Mouse (Mus musculus): ENCODE data around the gene Birc5. TPM values are rescaled to one million over a fixed set of nuclear protein-coding genes. Genes with fewer than 3 reads are reported as not detected.
A peak's percentile ranks its signal among the peaks of the same experiment; 100 is the strongest.
"Not testable (repeated sequence)": the region's sequence is repeated elsewhere in the genome, so short reads cannot be mapped to it uniquely, and the experiment has no call there.

Gene Birc5
- polyA plus RNA-seq, 1 experiment from 2014 or later, result 480 TPM

DNA sequence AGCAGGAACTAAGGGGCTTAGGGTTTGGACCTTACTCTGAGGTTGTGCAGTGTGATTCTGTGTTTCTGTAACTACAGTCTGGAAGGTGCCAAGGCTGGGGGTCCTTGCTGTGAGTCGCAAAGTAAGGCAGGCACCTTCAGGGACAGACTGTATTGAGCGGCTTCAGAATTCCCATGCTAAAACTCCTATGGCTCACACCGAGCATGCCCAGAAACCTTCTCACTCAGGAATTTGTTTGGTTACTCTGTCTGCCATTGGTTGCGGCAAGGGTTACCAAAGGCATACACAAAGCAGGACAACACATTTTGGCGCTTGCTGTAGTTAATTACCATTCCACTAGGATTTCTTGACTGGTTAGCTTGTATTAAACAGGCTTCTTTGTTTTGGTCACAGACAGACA is 22.9 kb upstream of the Birc5 start:
- DNase-seq (ENCODE audit: low spot score), result no peak

GRCm38 (mm10) chr11:117826916-117827315 is 22.1 kb upstream of the Birc5 start:
- DNase-seq (ENCODE audit: low spot score), result peak; percentile 49

DNA sequence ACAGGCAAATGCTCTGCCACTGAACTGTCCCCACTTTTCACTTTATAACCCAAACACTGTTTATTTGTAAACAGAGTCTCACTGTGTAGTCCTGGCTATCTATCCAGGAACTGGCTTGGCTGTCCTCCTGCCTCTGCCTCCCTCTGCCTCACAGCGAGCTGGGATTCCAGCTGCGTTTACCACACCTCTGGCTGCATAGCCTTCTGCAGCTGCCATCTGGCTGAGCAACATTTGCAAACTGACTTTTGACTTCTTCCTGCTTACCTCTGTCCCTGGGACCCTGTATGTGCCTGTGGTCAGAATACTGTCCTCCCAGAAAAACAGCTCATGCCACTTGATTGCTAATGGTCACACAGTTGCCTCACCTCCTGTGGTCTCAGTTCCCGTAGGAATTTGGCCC is 21.7 kb upstream of the Birc5 start:
- peak; percentile 55 for DNase-seq (ENCODE audit: low spot score)

DNA sequence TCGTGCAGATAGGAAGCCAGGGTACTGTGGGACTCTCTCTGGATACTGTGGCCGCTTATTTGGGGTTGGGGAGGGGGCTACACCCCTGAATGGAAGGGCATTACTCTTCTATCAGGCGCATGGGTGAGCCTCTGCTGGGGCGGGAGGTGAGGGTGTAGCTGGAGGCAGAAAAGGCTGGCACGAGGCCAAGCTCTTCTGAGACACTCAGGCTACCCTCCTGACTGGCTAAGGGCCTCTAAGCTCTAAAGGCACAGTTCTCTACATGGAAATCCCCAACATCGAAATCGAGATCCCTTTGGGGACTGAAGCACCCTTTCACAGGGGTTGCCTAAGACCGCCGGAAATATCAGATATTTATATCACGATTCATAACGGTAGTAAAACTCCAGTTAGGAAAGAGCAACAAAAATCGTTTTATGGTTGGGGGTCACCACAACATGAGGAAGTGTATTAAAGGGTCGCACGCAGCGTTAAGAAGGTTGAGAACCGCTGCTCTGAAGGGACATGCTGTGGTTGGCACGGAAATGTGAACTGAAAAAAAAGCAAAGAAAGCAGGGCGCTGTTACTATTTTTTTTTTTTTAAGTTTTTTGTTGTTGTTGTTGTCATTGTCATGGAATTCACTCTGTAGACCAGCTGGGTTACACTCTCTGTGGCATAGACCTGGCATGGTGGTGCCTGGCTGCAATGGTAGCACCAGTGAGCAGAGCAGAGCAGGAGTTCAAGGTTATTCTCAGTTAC is 20.7 kb upstream of the Birc5 start:
- peak; percentile 31 for DNase-seq (ENCODE audit: low spot score)

- DNase-seq (ENCODE audit: low spot score), result no peak
Observed at GRCm38 (mm10) chr11:117828888-117829604, 20.0 kb upstream of the Birc5 start.

- DNase-seq (ENCODE audit: low spot score), result no peak
Observed at GRCm38 (mm10) chr11:117829671-117830215, 19.3 kb upstream of the Birc5 start.

DNA sequence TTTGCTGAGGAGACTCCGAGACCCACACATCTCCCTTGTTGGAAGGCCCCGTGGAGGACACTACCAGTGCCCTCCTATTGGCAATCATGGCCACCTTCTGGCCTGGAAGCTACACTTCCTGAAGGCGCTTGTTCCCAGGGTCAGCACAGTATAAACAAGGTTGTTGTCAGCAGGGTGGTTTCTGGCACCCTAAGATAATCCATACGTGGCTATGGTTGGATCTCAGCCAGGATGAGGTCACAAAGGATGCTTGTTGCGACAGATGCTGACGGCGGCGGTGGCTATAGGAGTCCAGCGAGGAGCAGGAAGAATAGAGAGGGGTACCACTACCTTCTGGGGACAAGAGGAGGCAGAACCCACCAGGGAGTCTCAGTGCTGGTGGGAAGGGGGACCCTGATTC is 18.6 kb upstream of the Birc5 start:
- no peak for DNase-seq (ENCODE audit: low spot score)

DNA sequence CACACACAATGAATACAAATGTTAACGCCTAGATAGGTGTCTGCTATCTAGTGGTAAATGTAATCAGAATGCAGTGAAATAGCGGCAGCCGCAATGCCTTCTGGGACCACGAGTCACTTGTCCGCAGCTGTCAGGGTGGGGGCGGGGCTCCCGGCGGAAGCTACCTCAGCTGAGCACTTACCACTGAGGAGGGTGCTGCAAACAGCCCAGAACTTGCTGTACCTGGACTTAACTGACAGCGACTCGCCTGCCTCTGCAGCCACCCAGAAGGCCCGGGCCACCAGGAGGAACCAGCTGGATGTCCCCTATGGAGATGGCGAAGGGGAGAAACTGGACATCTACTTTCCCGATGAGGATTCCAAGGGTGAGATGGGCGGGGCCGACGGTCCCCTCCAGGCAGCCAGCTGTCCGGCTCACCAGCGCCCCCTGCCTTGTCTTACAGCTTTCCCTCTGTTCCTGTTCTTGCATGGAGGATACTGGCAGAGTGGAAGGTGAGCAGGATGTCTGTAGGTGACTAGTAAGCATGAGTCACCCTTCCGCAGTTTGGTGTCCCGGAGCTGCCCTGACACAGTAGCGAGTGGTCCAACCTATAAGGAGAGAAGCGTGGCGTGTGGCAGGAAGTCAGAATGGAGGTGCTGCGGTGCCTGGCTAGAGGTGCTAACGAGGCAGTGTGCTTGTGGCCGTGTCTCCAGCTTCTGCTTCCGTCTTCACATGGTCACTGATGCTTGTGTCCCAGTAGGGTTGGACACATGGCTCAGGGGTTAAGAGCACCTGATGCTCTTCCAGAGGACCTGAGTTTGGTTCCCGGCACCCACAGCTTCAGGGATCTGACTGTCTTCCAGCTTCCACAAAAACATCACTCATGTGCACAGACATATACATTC is 16.7 kb upstream of the Birc5 start:
- DNase-seq (ENCODE audit: low spot score), result peak; percentile 95

DNA sequence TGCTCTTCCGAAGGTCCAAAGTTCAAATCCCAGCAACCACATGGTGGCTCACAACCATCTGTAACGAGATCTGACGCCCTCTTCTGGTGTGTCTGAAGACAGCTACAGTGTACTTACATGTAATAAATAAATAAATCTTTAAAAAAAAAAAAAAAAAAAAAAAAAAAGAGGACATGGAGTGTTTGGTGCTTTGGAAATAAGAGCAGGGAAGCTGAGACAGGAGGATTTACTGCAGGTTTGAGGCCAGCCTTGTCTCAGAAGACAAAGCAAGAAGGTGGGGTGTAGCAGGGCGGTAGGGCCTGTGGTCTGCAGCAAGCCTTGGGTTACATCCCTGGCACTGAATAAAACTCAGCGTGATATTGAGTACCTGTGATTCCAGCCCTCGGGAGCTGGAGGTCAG is 15.5 kb upstream of the Birc5 start:
- DNase-seq (ENCODE audit: low spot score), result not testable (repeated sequence)

GRCm38 (mm10) chr11:117834086-117834485 is 15.0 kb upstream of the Birc5 start:
- DNase-seq (ENCODE audit: low spot score), result no peak

GRCm38 (mm10) chr11:117836306-117836705 is 12.7 kb upstream of the Birc5 start:
- DNase-seq (ENCODE audit: low spot score), result no peak

GRCm38 (mm10) chr11:117838572-117838971 is 10.5 kb upstream of the Birc5 start:
- no peak for DNase-seq (ENCODE audit: low spot score)

GRCm38 (mm10) chr11:117839021-117839420 is 10.0 kb upstream of the Birc5 start:
- DNase-seq (ENCODE audit: low spot score), result no peak

DNA sequence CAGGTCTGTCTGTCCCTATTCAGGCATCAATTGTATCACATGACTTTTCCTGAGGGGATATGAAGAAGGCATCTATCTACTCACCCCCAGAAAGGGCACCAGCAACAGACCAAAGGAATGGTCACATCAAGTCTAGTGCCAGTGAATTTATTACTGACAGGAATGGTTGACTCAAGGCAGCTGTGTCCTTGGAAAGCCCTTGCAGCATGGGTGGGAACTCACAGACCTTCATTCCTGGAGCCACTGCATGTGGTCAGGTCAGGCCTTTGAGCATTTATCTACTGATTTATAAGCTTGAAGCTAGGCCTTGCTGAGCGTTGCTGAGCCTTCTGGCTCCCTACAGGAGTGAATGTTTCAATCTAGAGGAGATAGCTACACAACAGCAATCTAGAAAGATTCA is 8.1 kb upstream of the Birc5 start:
- no peak for DNase-seq (ENCODE audit: low spot score)

GRCm38 (mm10) chr11:117843434-117843833 is 5.6 kb upstream of the Birc5 start:
- DNase-seq (ENCODE audit: low spot score), result no peak

- DNase-seq (ENCODE audit: low spot score), result no peak
Observed at GRCm38 (mm10) chr11:117844997-117845396, 4.1 kb upstream of the Birc5 start.

- DNase-seq (ENCODE audit: low spot score), result no peak
Observed at GRCm38 (mm10) chr11:117845651-117846050, 3.4 kb upstream of the Birc5 start.

GRCm38 (mm10) chr11:117846640-117847039 is 2.4 kb upstream of the Birc5 start:
- DNase-seq (ENCODE audit: low spot score), result peak; percentile 24

- DNase-seq (ENCODE audit: low spot score), result no peak
Observed at GRCm38 (mm10) chr11:117847593-117848215, 1.3 kb upstream of the Birc5 start.

GRCm38 (mm10) chr11:117848271-117848984 is 623 bp upstream of the Birc5 start:
- DNase-seq (ENCODE audit: low spot score), result peak; percentile 63
